Mouse (Mus musculus) fibroblast of lung, adult 2 months (primary cell): Measurements from ENCODE around the gene Degs1.
"Not testable (repeated sequence)": the region's sequence is repeated elsewhere in the genome, so short reads cannot be mapped to it uniquely, and the experiment has no call there.

Source experiments
- DNase-seq: peaks from one replicate; pipeline ENCODE4 v3.0.0-alpha.2; 2011; ENCODE audit warnings: low read depth

Gene Degs1

GRCm38 (mm10) chr1:182282091-182283075, at the start of gene Degs1:
TSS of gene Degs1 (minus strand) at chr1:182282804.
- peak; percentile 92 for DNase-seq

- no peak for DNase-seq
Observed at GRCm38 (mm10) chr1:182325919-182326318, 43.3 kb upstream of the Degs1 start.

- no peak for DNase-seq
Observed at GRCm38 (mm10) chr1:182324552-182324951, 41.9 kb upstream of the Degs1 start.

GRCm38 (mm10) chr1:182323139-182323538, 40.5 kb upstream of the Degs1 start:
- no peak for DNase-seq

GRCm38 (mm10) chr1:182314201-182314600, 31.6 kb upstream of the Degs1 start:
- no peak for DNase-seq

- DNase-seq, result no peak
Observed at GRCm38 (mm10) chr1:182313181-182313580, 30.6 kb upstream of the Degs1 start.

- DNase-seq, result no peak
Observed at GRCm38 (mm10) chr1:182311376-182311775, 28.8 kb upstream of the Degs1 start.

GRCm38 (mm10) chr1:182310316-182310715, 27.7 kb upstream of the Degs1 start:
- DNase-seq, result no peak

- DNase-seq, result no peak
Observed at GRCm38 (mm10) chr1:182309403-182309802, 26.8 kb upstream of the Degs1 start.

GRCm38 (mm10) chr1:182302916-182303315, 20.3 kb upstream of the Degs1 start:
- DNase-seq, result no peak

GRCm38 (mm10) chr1:182302176-182302870, 19.7 kb upstream of the Degs1 start:
- no peak for DNase-seq

- no peak for DNase-seq
Observed at GRCm38 (mm10) chr1:182297821-182298220, 15.2 kb upstream of the Degs1 start.

- no peak for DNase-seq
Observed at GRCm38 (mm10) chr1:182297246-182297645, 14.6 kb upstream of the Degs1 start.

- DNase-seq, result no peak
Observed at GRCm38 (mm10) chr1:182296816-182297215, 14.2 kb upstream of the Degs1 start.

GRCm38 (mm10) chr1:182296141-182296540, 13.5 kb upstream of the Degs1 start:
- no peak for DNase-seq

GRCm38 (mm10) chr1:182292291-182292690, 9.7 kb upstream of the Degs1 start:
- no peak for DNase-seq

- not testable (repeated sequence) for DNase-seq
Observed at GRCm38 (mm10) chr1:182290741-182291140, 8.1 kb upstream of the Degs1 start.

GRCm38 (mm10) chr1:182289781-182290180, 7.2 kb upstream of the Degs1 start:
- DNase-seq, result no peak

GRCm38 (mm10) chr1:182288601-182289000, 6.0 kb upstream of the Degs1 start:
- no peak for DNase-seq

- no peak for DNase-seq
Observed at GRCm38 (mm10) chr1:182287781-182288180, 5.2 kb upstream of the Degs1 start.

GRCm38 (mm10) chr1:182284795-182285194, 2.2 kb upstream of the Degs1 start:
- no peak for DNase-seq

GRCm38 (mm10) chr1:182283231-182283630, 627 bp upstream of the Degs1 start:
- DNase-seq, result no peak

GRCm38 (mm10) chr1:182281251-182281711, 1.3 kb downstream of the Degs1 start:
- no peak for DNase-seq
